Mouse (Mus musculus) c-Kit-positive CD71-negative TER-119-negative erythroid progenitor cells, embryonic 14.5 days (primary cell): ENCODE data around the gene Cabp7.

Experiments
- DNase-seq: peaks from one replicate; pipeline ENCODE4 v3.0.0-alpha.2; 2013; ENCODE audit warnings: low read depth

The Cabp7 gene

GRCm38 (mm10) chr11:4746733-4747132, at the start of gene Cabp7:
Gene Cabp7 (minus strand): TSS chr11:4746778.
- no peak for DNase-seq

- DNase-seq = no peak
Observed at GRCm38 (mm10) chr11:4793006-4793405, 46.4 kb upstream of the Cabp7 start.

- DNase-seq = no peak
Observed at GRCm38 (mm10) chr11:4791549-4791948, 45.0 kb upstream of the Cabp7 start.

- DNase-seq = no peak
Observed at GRCm38 (mm10) chr11:4789691-4790090, 43.1 kb upstream of the Cabp7 start.

- DNase-seq = no peak
Observed at GRCm38 (mm10) chr11:4784629-4785142, 38.1 kb upstream of the Cabp7 start.

- no peak for DNase-seq
Observed at GRCm38 (mm10) chr11:4783116-4783515, 36.5 kb upstream of the Cabp7 start.

GRCm38 (mm10) chr11:4780927-4781326, 34.3 kb upstream of the Cabp7 start:
- no peak for DNase-seq

GRCm38 (mm10) chr11:4772925-4773324, 26.3 kb upstream of the Cabp7 start:
- DNase-seq = peak; percentile 36

GRCm38 (mm10) chr11:4771756-4772155, 25.2 kb upstream of the Cabp7 start:
- no peak for DNase-seq

- no peak for DNase-seq
Observed at GRCm38 (mm10) chr11:4769881-4770280, 23.3 kb upstream of the Cabp7 start.

GRCm38 (mm10) chr11:4769293-4769692, 22.7 kb upstream of the Cabp7 start:
- DNase-seq = no peak

GRCm38 (mm10) chr11:4768399-4768798, 21.8 kb upstream of the Cabp7 start:
- DNase-seq = no peak

GRCm38 (mm10) chr11:4764476-4764875, 17.9 kb upstream of the Cabp7 start:
- DNase-seq = no peak

GRCm38 (mm10) chr11:4763631-4764030, 17.1 kb upstream of the Cabp7 start:
- DNase-seq = no peak

- no peak for DNase-seq
Observed at GRCm38 (mm10) chr11:4762511-4762910, 15.9 kb upstream of the Cabp7 start.

- no peak for DNase-seq
Observed at GRCm38 (mm10) chr11:4761991-4762390, 15.4 kb upstream of the Cabp7 start.

- DNase-seq = no peak
Observed at GRCm38 (mm10) chr11:4760438-4760837, 13.9 kb upstream of the Cabp7 start.

- DNase-seq = no peak
Observed at GRCm38 (mm10) chr11:4757789-4758158, 11.2 kb upstream of the Cabp7 start.

GRCm38 (mm10) chr11:4756984-4757788, 10.6 kb upstream of the Cabp7 start:
- DNase-seq = no peak

GRCm38 (mm10) chr11:4756460-4756859, 9.9 kb upstream of the Cabp7 start:
- no peak for DNase-seq

- DNase-seq = no peak
Observed at GRCm38 (mm10) chr11:4754867-4755266, 8.3 kb upstream of the Cabp7 start.

- peak; percentile 10 for DNase-seq
Observed at GRCm38 (mm10) chr11:4754036-4754435, 7.5 kb upstream of the Cabp7 start.

GRCm38 (mm10) chr11:4752836-4753235, 6.3 kb upstream of the Cabp7 start:
- DNase-seq = no peak

- peak; percentile 73 for DNase-seq
Observed at GRCm38 (mm10) chr11:4750263-4750662, 3.7 kb upstream of the Cabp7 start.
